Mouse (Mus musculus) heart, adult 2 months (tissue): ENCODE data around the gene Ncdn. TPM values are rescaled to one million over a fixed set of nuclear protein-coding genes. Genes with fewer than 3 reads are reported as not detected.

Source experiments
- DNase-seq, 2 experiments: peaks; one replicate each; pipeline ENCODE4 v3.0.0; 2021
- H3K27ac ChIP-seq: fragments of 200-600 bp; 2 replicates; pipeline ENCODE4 v1.8.1; 2022
- H3K27me3 ChIP-seq: fragments of 200-500 bp; 2 replicates; pipeline ENCODE4 v1.6.1; 2012; ENCODE audit warnings: mild to moderate bottlenecking, low read length, inconsistent platforms, mixed read lengths; ENCODE audit not compliant: control insufficient read depth, insufficient read depth
- H3K36me3 ChIP-seq: fragments of 200-500 bp; 2 replicates; pipeline ENCODE4 v1.6.1; 2012; ENCODE audit warnings: low read length, inconsistent platforms; ENCODE audit not compliant: control insufficient read depth, insufficient read depth
- H3K4me1 ChIP-seq: fragments of 200-500 bp; 2 replicates; pipeline ENCODE4 v1.6.1; 2011; ENCODE audit warnings: low read length; ENCODE audit not compliant: control insufficient read depth, insufficient read depth
- H3K4me3 ChIP-seq: fragments of 200-600 bp; 2 replicates; pipeline ENCODE4 v1.8.1; 2022
- H3K79me2 ChIP-seq: fragments of 200-500 bp; replicated peaks from 2 replicates; pipeline ENCODE4 v1.6.1; 2012; ENCODE audit warnings: mild to moderate bottlenecking, inconsistent platforms, low read length, moderate library complexity, mixed read lengths; ENCODE audit not compliant: control insufficient read depth, insufficient read depth
- H3K9ac ChIP-seq: fragments of 200-500 bp; 2 replicates; pipeline ENCODE4 v1.6.1; 2012; ENCODE audit warnings: low read depth, mild to moderate bottlenecking, control low read depth, inconsistent platforms, low read length, mixed read lengths
- CTCF ChIP-seq: fragments of 200-600 bp; IDR thresholded peaks from 2 replicates; pipeline ENCODE4 v1.8.1; 2022; ENCODE audit warnings: antibody characterized with exemption, mild to moderate bottlenecking, moderate library complexity
- EP300 ChIP-seq: fragments of 200-500 bp; IDR thresholded peaks from 2 replicates; pipeline ENCODE4 v1.6.1; 2011; ENCODE audit warnings: low read depth, low read length, control low read depth; ENCODE audit not compliant: insufficient read depth
- POLR2A ChIP-seq: fragments of 200-500 bp; IDR thresholded peaks from 2 replicates; pipeline ENCODE4 v1.6.1; 2011; ENCODE audit warnings: mild to moderate bottlenecking, low read depth, low read length, control low read depth; ENCODE audit not compliant: insufficient read depth
- WGBS: fragments of 180-500 bp; shearing (Covaris S2); methylation state at CpG from one replicate; pipeline ENCODE4 v1.1.7; 2018; 5-methylcytosine and 5-hydroxymethylcytosine counted together
- intact Hi-C: fragments of 180-260 bp; cut with DNase I; formaldehyde crosslinking; loops from one replicate; pipeline ENCODE4 v1.15.1; 2025
- polyA plus RNA-seq: library from polyadenylated mRNA; depleted of rRNA; stranded (reverse); fragments of >200 nt; gene quantifications from 2 replicates; pipeline ENCODE4 v1.2.3, GENCODE M21; 2012
- total RNA-seq, 2 experiments: library from RNA; stranded (reverse); gene quantifications; 2 replicates each; pipeline ENCODE4 v1.2.3; 2021

The Ncdn gene
- total and polyA plus RNA-seq, 3 experiments: 15.2 to 20.1 (median 16.5) TPM

- intact Hi-C loops: loop anchor here (5.0 to 10.0 kb wide), 2 partner anchors 78 to 210 kb away; partner anchors contain the start of genes Psmb2 and Zmym4
- H3K9ac ChIP-seq: no peak overlapping the region
Measured at GRCm38 (mm10) chr4:126754736-126755374, 1.6 kb upstream of the Ncdn start.

GRCm38 (mm10) chr4:126754231-126754611 is 983 bp upstream of the Ncdn start:
- Histone ChIP-seq H3K36me3 (peaks cover 3% of the 10 kb centered on the region), H3K27me3 (no peaks in the 10 kb centered on the region), H3K9ac (peak overlapping the region; percentile 91), H3K4me3 (peak overlapping the region; percentile 88), H3K79me2 (no peaks in the 10 kb centered on the region), H3K27ac (peak overlapping the region; percentile 95), H3K4me1 (peaks cover 6% of the 10 kb centered on the region)
- TF ChIP-seq CTCF (no peak), POLR2A (no peak), EP300 (no peak)
- intact Hi-C loops: loop anchor here (5.0 to 10.0 kb wide), 2 partner anchors 77 to 211 kb away; partner anchors contain the start of genes Psmb2 and Zmym4
- 2% methylated on average over 12 of the region's 12 CpGs for WGBS
- DNase-seq: no peak

More at GRCm38 (mm10) chr4:126754736-126755374, 1.6 kb upstream of the Ncdn start:
- no peak for DNase-seq
- Histone ChIP-seq H3K27me3 (no peaks in the 10 kb centered on the region), H3K4me3 (no peak overlapping the region; the same call in 1 of the 2 replicates), H3K36me3 (peaks cover 3% of the 10 kb centered on the region), H3K27ac (no peak overlapping the region), H3K4me1 (peaks cover 4% of the 10 kb centered on the region), H3K79me2 (no peaks in the 10 kb centered on the region)
- TF ChIP-seq EP300: no peak
- 52% methylated on average over 12 of the region's 12 CpGs for WGBS

DNA sequence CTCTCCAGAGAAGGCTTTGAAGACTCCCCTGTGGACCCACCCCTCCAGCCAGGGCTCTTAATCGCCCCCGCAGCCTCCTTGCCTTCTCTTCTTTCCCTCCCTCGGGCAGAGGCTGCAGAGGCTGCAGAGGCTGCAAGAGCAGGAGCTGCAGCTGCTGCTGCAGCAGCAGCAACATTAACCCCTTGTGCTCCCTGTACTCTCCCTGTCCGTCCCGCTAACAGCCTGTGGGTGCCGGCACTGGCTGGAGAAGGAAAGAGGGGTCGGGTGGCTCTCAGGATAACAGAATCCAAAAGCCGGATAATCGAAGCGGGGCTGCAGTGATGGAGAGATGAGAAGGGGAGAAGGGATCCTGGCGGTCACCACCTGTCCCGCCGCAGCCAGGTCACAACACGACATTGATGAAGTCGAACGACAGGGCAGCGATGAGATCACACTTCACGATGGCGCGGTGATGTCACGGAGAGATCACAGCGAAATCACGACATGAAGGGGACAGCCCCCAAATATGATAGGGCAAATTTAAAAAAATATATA is 563 bp downstream of the Ncdn start:
- under 1% methylated on average over 23 of the region's 23 CpGs for WGBS
- H3K27me3 ChIP-seq: no peaks in the 10 kb centered on the region
- H3K4me3 ChIP-seq: peak overlapping the region; percentile 88
- H3K9ac ChIP-seq: peak overlapping the region; percentile 78
- no peaks in the 10 kb centered on the region for H3K79me2 ChIP-seq
- peak overlapping the region; percentile 95 for H3K27ac ChIP-seq
- intact Hi-C loops: loop anchor here (5.0 to 10.0 kb wide), 2 partner anchors 75 to 212 kb away; partner anchors contain the start of genes Psmb2 and Zmym4
- peaks cover 6% of the 10 kb centered on the region for H3K4me1 ChIP-seq
- H3K36me3 ChIP-seq: no peaks in the 10 kb centered on the region
- TF ChIP-seq CTCF (no peak), EP300 (no peak), POLR2A (no peak)
- peak in 1 of 2 experiments; percentile 30 for DNase-seq

DNA sequence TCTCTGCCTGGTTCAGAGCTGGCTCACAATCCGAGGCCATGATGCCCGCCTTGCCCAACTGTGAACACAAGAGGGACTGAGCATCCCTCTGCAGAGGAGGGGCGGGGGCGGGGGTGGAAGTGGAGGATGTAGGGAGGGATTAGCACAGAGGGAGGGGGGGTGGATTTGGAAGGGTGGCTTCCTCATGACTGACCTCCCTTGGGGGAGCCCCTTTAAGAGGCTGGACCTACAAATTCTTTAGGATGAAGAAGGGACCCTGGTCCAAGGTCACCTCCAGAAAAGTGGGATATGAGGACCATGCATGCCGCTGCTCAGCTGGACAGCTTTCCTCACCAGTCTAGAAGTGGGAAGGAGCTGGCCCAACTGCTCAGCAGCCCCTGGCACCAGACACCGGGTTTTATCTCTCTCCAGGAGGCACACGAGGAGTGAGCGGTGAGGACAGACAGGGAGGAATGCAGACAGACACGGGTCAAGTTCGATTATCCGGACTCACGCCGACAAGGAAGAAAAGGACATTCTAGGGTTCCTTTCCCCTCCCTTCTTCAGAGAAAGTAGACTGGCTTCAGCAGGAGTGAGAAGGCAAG is 1.1 kb downstream of the Ncdn start:
- Histone ChIP-seq H3K9ac (no peak overlapping the region; the same call in none of the 2 replicates), H3K27ac (no peak overlapping the region), H3K79me2 (no peaks in the 10 kb centered on the region), H3K4me1 (peaks cover 6% of the 10 kb centered on the region), H3K4me3 (peak overlapping the region; percentile 88), H3K27me3 (no peaks in the 10 kb centered on the region), H3K36me3 (no peaks in the 10 kb centered on the region)
- WGBS: 18% methylated on average over 13 of the region's 13 CpGs
- peak in 1 of 2 experiments; percentile 30 for DNase-seq
- TF ChIP-seq EP300 (no peak), CTCF (no peak), POLR2A (no peak)
- intact Hi-C loops: loop anchor here (5.0 to 10.0 kb wide), 2 partner anchors 75 to 213 kb away; partner anchors contain the start of genes Psmb2 and Zmym4

GRCm38 (mm10) chr4:126751556-126752023 is 1.6 kb downstream of the Ncdn start:
- H3K4me1 ChIP-seq: peaks cover 6% of the 10 kb centered on the region
- 72% methylated on average over 10 of the region's 10 CpGs for WGBS
- TF ChIP-seq POLR2A: no peak
- TF ChIP-seq EP300: no peak
- no peak for TF ChIP-seq CTCF
- H3K36me3 ChIP-seq: no peaks in the 10 kb centered on the region
- H3K9ac ChIP-seq: no peak overlapping the region
- H3K79me2 ChIP-seq: no peaks in the 10 kb centered on the region
- intact Hi-C loops: loop anchor here (5.0 to 10.0 kb wide), 2 partner anchors 74 to 213 kb away; partner anchors contain the start of genes Psmb2 and Zmym4
- H3K27ac ChIP-seq: no peak overlapping the region
- H3K27me3 ChIP-seq: no peaks in the 10 kb centered on the region
- no peak overlapping the region for H3K4me3 ChIP-seq
- no peak for DNase-seq

DNA sequence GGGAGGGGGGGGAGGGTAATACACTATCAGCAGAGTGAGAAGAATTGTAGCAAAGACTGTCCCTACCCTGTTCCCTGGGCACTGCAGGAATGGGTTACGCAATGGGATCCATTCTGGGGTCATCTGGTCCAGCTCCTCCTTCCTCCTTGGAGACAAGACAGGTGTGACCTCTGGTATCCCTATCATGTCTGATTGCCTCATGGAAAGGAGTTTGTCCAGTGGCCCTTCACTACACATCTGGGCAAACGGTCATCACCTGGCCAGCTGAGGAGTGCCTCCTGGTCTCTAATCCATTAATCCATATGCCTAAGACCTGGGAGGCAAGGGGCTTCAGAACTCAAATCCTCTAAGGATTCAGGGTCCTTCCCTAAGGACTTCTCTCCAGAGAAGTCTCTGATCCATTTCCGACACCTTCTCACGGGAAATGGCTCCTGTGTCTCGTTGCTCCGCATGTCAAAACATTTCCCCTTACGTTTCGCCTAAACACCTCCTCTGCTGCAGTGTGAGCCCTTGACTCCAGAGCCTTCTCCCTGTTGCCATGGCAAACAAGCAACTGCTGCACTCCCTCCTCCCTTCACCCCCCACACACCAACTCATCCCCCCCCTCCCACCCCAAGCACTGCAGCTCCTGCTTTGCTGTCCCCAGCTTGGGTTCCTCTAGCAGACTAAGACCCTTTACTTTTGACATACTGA is 2.2 kb downstream of the Ncdn start:
- 92% methylated on average over 8 of the region's 8 CpGs for WGBS
- intact Hi-C loops: loop anchor here (5.0 to 10.0 kb wide), 2 partner anchors 74 to 214 kb away; partner anchors contain the start of genes Psmb2 and Zmym4
- Histone ChIP-seq H3K4me3 (no peak overlapping the region), H3K27ac (no peak overlapping the region), H3K36me3 (no peaks in the 10 kb centered on the region), H3K27me3 (no peaks in the 10 kb centered on the region), H3K4me1 (peaks cover 6% of the 10 kb centered on the region), H3K9ac (no peak overlapping the region), H3K79me2 (no peaks in the 10 kb centered on the region)
- TF ChIP-seq POLR2A (no peak), EP300 (no peak), CTCF (no peak)
- DNase-seq: no peak
